Mouse (Mus musculus) forelimb bud, embryonic 11.5 days (tissue): ENCODE data around the gene Mier3.
"Not testable (repeated sequence)": the region's sequence is repeated elsewhere in the genome, so short reads cannot be mapped to it uniquely, and the experiment has no call there.

Experiments
- DNase-seq: peaks from one replicate; pipeline ENCODE4 v3.0.0-alpha.2; 2012; ENCODE audit warnings: low read depth, low spot score

The Mier3 gene

GRCm38 (mm10) chr13:111703396-111703795, 22.6 kb downstream of the Mier3 start:
- no peak for DNase-seq

GRCm38 (mm10) chr13:111703952-111704351, 23.2 kb downstream of the Mier3 start:
- DNase-seq: not testable (repeated sequence)

- no peak for DNase-seq
Observed at GRCm38 (mm10) chr13:111710531-111710930, 29.8 kb downstream of the Mier3 start.

GRCm38 (mm10) chr13:111719726-111720125, 38.9 kb downstream of the Mier3 start:
- no peak for DNase-seq

- no peak for DNase-seq
Observed at GRCm38 (mm10) chr13:111724811-111725164, 44.0 kb downstream of the Mier3 start.

GRCm38 (mm10) chr13:111725165-111726077, 44.6 kb downstream of the Mier3 start:
- peak; percentile 99 for DNase-seq

GRCm38 (mm10) chr13:111726898-111727297, 46.1 kb downstream of the Mier3 start:
- no peak for DNase-seq

GRCm38 (mm10) chr13:111741204-111741990, 60.6 kb downstream of the Mier3 start:
- no peak for DNase-seq

GRCm38 (mm10) chr13:111741991-111742615, 61.3 kb downstream of the Mier3 start:
- DNase-seq: peak; percentile 75

GRCm38 (mm10) chr13:111744233-111745000, 63.6 kb downstream of the Mier3 start:
- DNase-seq: no peak

- no peak for DNase-seq
Observed at GRCm38 (mm10) chr13:111745216-111745615, 64.4 kb downstream of the Mier3 start.

GRCm38 (mm10) chr13:111746831-111747230, 66.1 kb downstream of the Mier3 start:
- no peak for DNase-seq

GRCm38 (mm10) chr13:111748301-111749062, 67.7 kb downstream of the Mier3 start:
- DNase-seq: no peak

GRCm38 (mm10) chr13:111753321-111753720, 72.5 kb downstream of the Mier3 start:
- no peak for DNase-seq

GRCm38 (mm10) chr13:111755377-111755776, 74.6 kb downstream of the Mier3 start:
- no peak for DNase-seq

- no peak for DNase-seq
Observed at GRCm38 (mm10) chr13:111755937-111756336, 75.2 kb downstream of the Mier3 start.

GRCm38 (mm10) chr13:111756986-111757385, 76.2 kb downstream of the Mier3 start:
- DNase-seq: no peak

GRCm38 (mm10) chr13:111762526-111762925, 81.7 kb downstream of the Mier3 start:
- no peak for DNase-seq
